Mouse (Mus musculus) megakaryocyte, embryonic 14.5 days (primary cell): Measurements from ENCODE around the gene Fgfr2. TPM values are rescaled to one million over a fixed set of nuclear protein-coding genes. Genes with fewer than 3 reads are reported as not detected.

Experiments
- H3K27me3 ChIP-seq: replicated peaks from 2 replicates; pipeline ENCODE3; 2012; ENCODE audit warnings: inconsistent platforms
- H3K36me3 ChIP-seq: replicated peaks from 2 replicates; pipeline ENCODE3; 2012; ENCODE audit warnings: low read length, inconsistent platforms, mixed read lengths
- H3K4me1 ChIP-seq: 2 replicates; pipeline ENCODE4 v1.6.1; 2012; ENCODE audit warnings: inconsistent platforms
- H3K4me3 ChIP-seq: replicated peaks from 2 replicates; pipeline ENCODE3; 2012; ENCODE audit warnings: moderate library complexity, mild to moderate bottlenecking, inconsistent platforms
- H3K9me3 ChIP-seq: 2 replicates; pipeline ENCODE4 v1.6.1; 2012; ENCODE audit warnings: inconsistent platforms
- FLI1 ChIP-seq: IDR thresholded peaks from 2 replicates; pipeline ENCODE4 v1.6.1; 2012; ENCODE audit warnings: low read length, inconsistent platforms, mixed read lengths
- GATA1 ChIP-seq: IDR thresholded peaks from 3 replicates; pipeline ENCODE4 v1.6.1; 2012; ENCODE audit warnings: mixed read lengths, low read length, inconsistent platforms, borderline replicate concordance
- polyA plus RNA-seq: library from polyadenylated mRNA; stranded (reverse); fragments of >175 nt; gene quantifications from 2 replicates; pipeline ENCODE4 v1.2.3, GENCODE M21; 2012; ENCODE audit warnings: low replicate concordance; ENCODE audit not compliant: insufficient read depth

Gene Fgfr2
- polyA plus RNA-seq, 1 experiment = 0.45 TPM

GRCm38 (mm10) chr7:132330179-132330578 lies 793.0 kb downstream of the Fgfr2 start:
- no peak for TF ChIP-seq FLI1
- TF ChIP-seq GATA1 = no peak
- H3K27me3 ChIP-seq = peaks cover 56% of the 10 kb centered on the region
- H3K9me3 ChIP-seq = no peaks in the 10 kb centered on the region
- no peak overlapping the region for H3K4me3 ChIP-seq
- peaks cover 4% of the 10 kb centered on the region; the same call in 1 of the 2 replicates for H3K4me1 ChIP-seq
- no peaks in the 10 kb centered on the region for H3K36me3 ChIP-seq

DNA sequence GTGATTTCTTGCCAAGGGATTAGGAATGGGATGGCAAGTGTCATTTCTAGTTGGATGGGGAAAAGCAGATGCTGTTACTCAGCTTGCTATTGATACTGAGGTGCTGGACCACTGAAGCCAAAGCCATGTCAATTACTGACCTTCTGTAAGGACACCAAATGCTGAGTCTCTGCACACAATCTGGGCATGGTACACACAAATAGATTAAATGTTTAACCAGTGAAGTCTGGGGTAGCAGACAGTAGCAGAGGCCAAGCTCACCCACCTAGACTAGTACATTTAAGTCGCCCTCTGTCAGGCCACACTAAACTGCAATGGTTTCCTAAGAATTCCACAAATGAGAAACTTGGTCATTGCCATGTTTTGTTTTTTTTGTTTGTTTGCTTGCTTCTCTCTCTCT lies 794.5 kb downstream of the Fgfr2 start:
- Histone ChIP-seq H3K9me3 (no peaks in the 10 kb centered on the region), H3K36me3 (no peaks in the 10 kb centered on the region), H3K4me3 (no peak overlapping the region), H3K27me3 (peaks cover 52% of the 10 kb centered on the region), H3K4me1 (peaks cover 5% of the 10 kb centered on the region; the same call in 1 of the 2 replicates)
- TF ChIP-seq GATA1 = no peak
- TF ChIP-seq FLI1 = no peak

DNA sequence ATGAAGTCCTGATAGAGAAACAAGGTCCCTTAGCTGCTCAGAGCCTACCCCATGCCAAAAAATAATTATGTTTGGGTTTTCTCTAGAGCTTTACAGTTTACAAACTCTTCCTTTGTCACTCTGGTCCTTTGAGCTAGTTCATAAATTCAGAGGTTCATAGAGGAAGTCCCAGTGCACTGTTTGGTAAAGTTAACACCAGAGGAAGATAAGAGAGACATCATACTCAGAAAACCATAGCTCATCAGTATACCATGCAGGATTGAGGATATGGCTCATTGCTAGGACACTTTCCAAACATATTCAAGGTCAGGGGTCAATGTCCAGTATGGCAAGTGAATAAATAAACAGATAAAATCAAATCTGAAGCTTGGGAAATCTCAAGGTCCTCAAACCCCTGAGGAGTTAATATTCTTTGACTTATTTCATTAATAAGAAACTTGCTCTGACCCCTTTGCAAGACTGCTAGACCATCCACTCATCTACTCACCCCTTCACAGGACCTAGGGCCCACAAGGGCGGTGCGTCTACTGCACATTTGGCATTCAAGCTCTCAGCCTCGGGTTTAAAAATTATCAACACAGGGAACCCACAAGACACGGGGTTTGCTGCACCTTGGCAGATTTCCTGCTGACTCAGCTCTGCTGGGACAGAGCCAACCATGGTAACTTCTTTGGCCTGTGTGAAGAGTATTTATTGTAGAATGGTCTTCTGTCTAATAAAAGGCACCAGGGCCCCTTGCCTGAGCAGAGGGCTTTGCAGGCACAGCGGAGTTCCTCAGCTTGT lies 797.4 kb downstream of the Fgfr2 start:
- TF ChIP-seq FLI1 (no peak), GATA1 (no peak)
- no peaks in the 10 kb centered on the region for H3K36me3 ChIP-seq

GRCm38 (mm10) chr7:132323430-132323829 lies 799.7 kb downstream of the Fgfr2 start:
- peaks cover 9% of the 10 kb centered on the region; the same call in 1 of the 2 replicates for H3K4me1 ChIP-seq
- TF ChIP-seq FLI1 = no peak
- H3K9me3 ChIP-seq = peaks cover 3% of the 10 kb centered on the region; the same call in 1 of the 2 replicates
- peaks cover 47% of the 10 kb centered on the region for H3K27me3 ChIP-seq
- H3K4me3 ChIP-seq = no peak overlapping the region
- H3K36me3 ChIP-seq = no peaks in the 10 kb centered on the region

More for the DNA sequence above, 797.4 kb downstream of the Fgfr2 start:
- no peak overlapping the region for H3K4me3 ChIP-seq
- H3K4me1 ChIP-seq = peaks cover 9% of the 10 kb centered on the region; the same call in 1 of the 2 replicates
- H3K27me3 ChIP-seq = peaks cover 48% of the 10 kb centered on the region
- no peaks in the 10 kb centered on the region for H3K9me3 ChIP-seq

GRCm38 (mm10) chr7:132321392-132321958 lies 801.7 kb downstream of the Fgfr2 start:
- TF ChIP-seq FLI1 = no peak
- TF ChIP-seq GATA1 = no peak
- peaks cover 19% of the 10 kb centered on the region for H3K4me1 ChIP-seq
- no peaks in the 10 kb centered on the region for H3K36me3 ChIP-seq
- no peak overlapping the region for H3K4me3 ChIP-seq
- H3K27me3 ChIP-seq = peaks cover 54% of the 10 kb centered on the region
- H3K9me3 ChIP-seq = peaks cover 3% of the 10 kb centered on the region; the same call in 1 of the 2 replicates

DNA sequence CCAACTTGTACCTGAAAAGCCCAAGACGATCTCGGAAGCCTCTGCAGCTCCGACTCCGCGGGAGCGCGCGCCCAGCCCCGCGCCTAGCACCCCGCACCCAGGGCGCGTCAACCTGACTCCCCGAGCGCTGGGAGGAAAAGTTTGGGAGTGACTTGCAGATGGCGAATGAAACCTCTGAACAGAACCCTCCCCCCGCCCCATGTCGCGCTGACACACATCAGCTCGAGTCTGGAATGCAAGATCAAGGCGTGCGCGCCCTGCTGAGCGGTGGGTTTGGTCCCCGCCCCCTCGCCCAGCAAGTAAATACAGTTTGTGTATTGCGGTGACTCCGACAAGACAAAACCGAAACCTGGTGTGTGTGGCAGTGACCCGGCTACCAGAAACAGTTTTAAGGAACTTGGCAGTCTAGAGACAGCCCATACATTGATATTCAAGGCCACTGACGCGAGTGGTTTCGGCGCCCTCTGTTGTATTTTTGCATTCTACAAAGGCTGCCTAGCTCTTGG lies 806.1 kb downstream of the Fgfr2 start, which contains the start of gene Chst15:
Gene Chst15 (minus strand): TSS at position 193 of the 506 bp plus-strand sequence.
- Histone ChIP-seq H3K9me3 (peaks cover 3% of the 10 kb centered on the region; the same call in 1 of the 2 replicates), H3K4me3 (peak within 1 kb of the TSS; percentile 92), H3K36me3 (no peaks in the 10 kb centered on the region), H3K27me3 (peaks cover 85% of the 10 kb centered on the region), H3K4me1 (peaks cover 25% of the 10 kb centered on the region)
- TF ChIP-seq FLI1 (no peak), GATA1 (no peak)

DNA sequence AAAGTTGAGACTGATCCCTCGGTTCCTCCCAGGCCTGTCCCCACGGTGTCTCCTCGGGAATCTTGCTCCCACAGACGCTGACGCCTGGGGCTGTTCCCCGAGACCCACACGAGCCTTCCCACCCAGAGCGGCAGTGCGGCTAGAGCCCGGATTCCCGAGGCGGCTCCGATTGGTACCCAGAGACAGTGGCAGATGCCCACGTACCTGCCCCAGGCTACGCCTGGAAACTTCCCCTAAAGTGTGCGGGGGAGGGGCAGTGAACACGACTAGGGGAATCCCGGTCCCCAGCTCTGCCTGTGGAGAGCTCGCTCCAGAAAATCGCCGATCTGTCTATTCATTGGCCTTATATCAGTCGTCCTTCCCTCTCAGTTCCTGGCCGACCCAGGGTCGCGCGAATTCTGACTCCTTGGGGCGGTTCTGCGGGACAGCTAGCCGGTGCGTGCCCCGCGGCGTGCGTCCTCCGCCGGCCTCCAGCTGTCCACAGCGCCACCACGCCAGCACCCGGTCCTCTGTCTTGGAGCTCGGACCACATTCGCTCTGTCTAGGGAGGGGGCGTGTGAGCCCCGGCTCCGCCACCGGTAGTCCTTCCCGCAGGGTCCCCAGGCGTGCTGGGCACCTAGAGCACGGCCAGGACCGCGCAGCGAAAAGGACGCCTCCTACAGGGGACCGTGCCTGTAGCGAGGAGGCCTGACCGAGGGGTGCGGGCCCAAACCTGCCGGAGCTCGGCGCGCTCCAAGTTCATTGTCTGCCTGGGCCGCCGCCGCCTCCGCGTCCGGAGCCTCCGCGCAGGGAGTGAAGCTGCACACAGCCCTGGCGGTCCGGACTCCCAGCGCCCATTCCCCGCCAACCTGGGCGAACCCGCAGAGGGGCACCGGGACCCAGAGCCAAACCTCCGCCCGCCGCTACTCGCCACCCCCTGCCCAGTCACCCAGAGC lies 806.8 kb downstream of the Fgfr2 start:
- no peak for TF ChIP-seq FLI1
- no peak for TF ChIP-seq GATA1
- H3K9me3 ChIP-seq = peaks cover 3% of the 10 kb centered on the region; the same call in 1 of the 2 replicates
- H3K4me1 ChIP-seq = peaks cover 25% of the 10 kb centered on the region
- H3K36me3 ChIP-seq = no peaks in the 10 kb centered on the region
- peaks cover 85% of the 10 kb centered on the region for H3K27me3 ChIP-seq
- peak overlapping the region; percentile 92 for H3K4me3 ChIP-seq

DNA sequence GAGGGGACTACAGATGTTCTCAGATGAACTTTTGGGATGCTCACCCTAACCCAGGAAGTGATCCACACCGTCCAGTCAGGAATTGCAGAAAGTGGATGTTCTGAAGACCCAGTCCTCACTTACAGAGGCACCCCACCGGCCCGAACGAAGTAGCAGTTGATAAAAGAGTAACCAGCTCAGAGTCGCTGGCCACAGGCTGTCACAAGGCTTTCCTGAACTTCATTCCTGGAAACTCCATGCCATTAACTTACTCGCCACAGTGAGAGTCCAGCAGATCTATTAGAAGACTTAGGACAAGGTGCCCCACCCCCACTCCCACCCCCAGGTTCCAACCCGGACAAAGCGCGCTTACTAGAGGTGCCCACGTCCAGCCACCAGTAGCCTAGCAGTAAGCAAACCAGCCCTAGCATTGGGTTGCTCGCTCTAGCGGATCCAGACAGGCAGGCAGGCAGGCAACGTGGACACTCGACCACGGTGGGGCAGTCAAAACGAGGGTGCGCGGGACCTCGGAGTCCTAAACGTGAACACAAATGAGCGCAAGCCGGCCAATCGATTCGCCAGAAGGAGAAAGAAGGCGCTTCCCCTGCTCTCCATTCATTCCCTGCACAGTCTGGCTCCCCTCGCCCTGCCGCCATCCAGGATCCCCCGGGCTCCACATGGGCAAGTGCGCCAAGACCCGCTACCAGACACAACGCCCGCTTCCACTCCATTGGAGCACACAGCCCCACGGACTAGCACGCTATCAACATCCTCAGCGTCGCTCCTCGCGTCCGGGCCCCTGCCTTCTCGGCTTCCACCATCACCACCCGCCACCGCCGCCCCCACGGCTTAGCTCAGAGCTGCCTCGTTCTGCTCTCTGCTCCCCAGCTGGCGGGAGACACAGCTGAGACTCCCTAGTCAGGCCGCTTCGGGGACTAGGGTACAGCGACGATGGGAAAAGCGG lies 807.7 kb downstream of the Fgfr2 start:
- H3K36me3 ChIP-seq = no peaks in the 10 kb centered on the region
- peak overlapping the region; percentile 92 for H3K4me3 ChIP-seq
- no peak for TF ChIP-seq FLI1
- no peak for TF ChIP-seq GATA1
- peaks cover 85% of the 10 kb centered on the region for H3K27me3 ChIP-seq
- H3K9me3 ChIP-seq = peaks cover 3% of the 10 kb centered on the region; the same call in 1 of the 2 replicates
- H3K4me1 ChIP-seq = peaks cover 25% of the 10 kb centered on the region
